17 mouse cellular contexts compared by ENCODE assay signal in genomic region chr19:3778713-3779112, GRCm38 (mm10).
"Had no signal": no experiment of that assay in that cellular context is flagged by ENCODE, and none has a peak within 500 bp of the region (broad histone marks: within the 10 kb centered on the region; RNA-seq: fewer than 3 reads in every experiment).

No protein-coding gene starts in this region.

- H3K4me1 ChIP-seq: limb, embryonic 12.5 days; limb, embryonic 15.5 days; midbrain, embryonic 12.5 days had no signal

- H3K27ac ChIP-seq: kidney, postnatal 0 days; left cerebral cortex, adult 2 months; limb, embryonic 12.5 days; limb, embryonic 15.5 days; liver, embryonic 14.5 days; macrophage; midbrain, embryonic 12.5 days; midbrain, embryonic 15.5 days had no signal

- DNase-seq: layer of hippocampus, postnatal 36 days; left cerebral cortex, postnatal 4 days; liver, postnatal 0 days; lung, embryonic 14.5 days; thymus, adult 2 months; thymus, postnatal 14 days; thymus, postnatal 4 days had no signal

- ATAC-seq: liver, postnatal 0 days; lung, postnatal 0 days; midbrain, embryonic 15.5 days had no signal

- H3K4me3 ChIP-seq: left cerebral cortex, adult 2 months; limb, embryonic 12.5 days; limb, embryonic 15.5 days; midbrain, embryonic 12.5 days; midbrain, embryonic 15.5 days had no signal

- H3K27me3 ChIP-seq: limb, embryonic 12.5 days; limb, embryonic 15.5 days; midbrain, embryonic 12.5 days; midbrain, embryonic 15.5 days had no signal

- H3K9ac ChIP-seq: limb, embryonic 12.5 days; limb, embryonic 15.5 days; liver, embryonic 14.5 days; liver, postnatal 0 days; lung, embryonic 14.5 days; midbrain, embryonic 12.5 days; midbrain, embryonic 15.5 days had no signal

- H3K9me3 ChIP-seq: limb, embryonic 12.5 days; limb, embryonic 15.5 days; midbrain, embryonic 12.5 days; midbrain, embryonic 15.5 days had no signal

- H3K4me2 ChIP-seq: limb, embryonic 12.5 days; limb, embryonic 15.5 days; liver, embryonic 11.5 days; lung, embryonic 14.5 days; midbrain, embryonic 12.5 days; midbrain, embryonic 15.5 days had no signal
